Mouse (Mus musculus) heart, adult 18-20 months (tissue): Measurements from ENCODE around the gene Gm17657. TPM values are rescaled to one million over a fixed set of nuclear protein-coding genes. Genes with fewer than 3 reads are reported as not detected.

Source experiments
- DNase-seq, 2 experiments: peaks; one replicate each; pipeline ENCODE4 v3.0.0; 2021 to 2022; ENCODE audit warnings: mixed read lengths in 1 of 2
- microRNA-seq, 2 experiments: library from miRNA; unstranded; fragments of <30 nt; microRNA quantifications; one replicate each; pipeline ENCODE4 v1.2.0; 2022
- total RNA-seq, 2 experiments: library from RNA; stranded (reverse); gene quantifications; 2 replicates each; pipeline ENCODE4 v1.2.3; 2021

Gene Gm17657
- total RNA-seq, 2 experiments from 2014 or later, result not detected

DNA sequence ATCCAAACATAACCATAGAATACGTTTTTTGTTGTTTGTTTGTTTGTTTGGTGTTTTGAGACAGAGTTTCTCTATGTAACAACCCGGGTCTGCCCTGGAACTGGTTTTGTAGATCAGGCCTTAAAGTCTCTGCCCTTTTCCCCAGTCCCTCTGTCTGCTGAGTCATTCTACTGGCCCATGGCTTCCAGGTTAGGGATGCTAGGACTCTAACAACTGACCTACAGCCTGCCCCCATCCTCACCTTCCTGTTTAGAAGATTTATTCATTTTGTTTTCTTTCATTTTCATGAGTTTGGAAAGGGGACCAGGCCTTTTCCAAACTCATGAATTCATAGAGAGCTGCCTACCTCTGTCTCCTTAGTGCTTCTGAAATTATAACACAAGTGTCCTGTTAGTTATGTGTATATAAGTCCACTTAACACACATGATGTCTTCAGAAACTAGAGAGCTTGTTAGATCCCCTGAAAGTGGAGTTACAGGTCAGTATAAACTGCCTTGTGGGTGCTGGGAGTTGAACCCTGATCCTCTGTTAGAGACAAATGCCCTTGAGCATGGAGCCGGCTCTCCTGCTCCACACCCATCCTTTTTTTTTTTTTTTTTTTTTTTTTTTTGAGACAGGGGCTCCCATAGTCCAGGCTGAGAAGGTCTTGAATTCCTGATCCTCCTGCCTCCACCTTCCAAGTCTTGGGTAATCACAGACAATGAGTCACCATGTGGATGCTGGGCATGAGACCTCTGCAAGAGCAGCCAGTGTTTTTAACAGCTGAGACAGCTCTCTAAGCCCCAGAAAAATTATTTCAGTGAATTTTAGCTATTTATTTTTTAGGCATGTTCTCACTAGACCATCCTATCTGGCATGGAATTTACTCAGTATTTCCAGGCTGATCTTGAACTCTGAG lies 63.9 kb downstream of the Gm17657 start:
- DNase-seq, result peak in 1 of 2 experiments; percentile 66

GRCm38 (mm10) chr17:29484431-29484830 lies 65.0 kb downstream of the Gm17657 start:
- DNase-seq, result no peak

- DNase-seq, result no peak
Observed at GRCm38 (mm10) chr17:29483282-29483681, 66.2 kb downstream of the Gm17657 start.

DNA sequence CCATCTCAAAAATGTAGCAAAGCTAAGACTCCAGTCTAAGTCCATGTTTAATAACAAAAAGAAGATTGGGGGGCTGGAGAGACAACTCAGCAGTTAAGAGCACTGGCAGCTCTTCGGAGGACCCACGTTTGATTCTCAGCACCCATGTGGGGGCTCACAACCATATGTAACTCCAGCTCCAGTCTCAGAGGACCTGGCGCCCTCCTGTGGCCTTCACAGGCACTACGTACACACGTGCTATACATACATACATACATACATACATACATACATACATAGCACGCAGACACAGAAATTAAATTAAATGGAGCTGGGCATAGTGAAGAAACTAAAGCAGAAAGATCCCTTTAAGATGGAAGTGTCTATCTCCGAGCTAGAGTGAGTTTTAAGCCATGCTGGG lies 66.8 kb downstream of the Gm17657 start:
- no peak for DNase-seq

DNA sequence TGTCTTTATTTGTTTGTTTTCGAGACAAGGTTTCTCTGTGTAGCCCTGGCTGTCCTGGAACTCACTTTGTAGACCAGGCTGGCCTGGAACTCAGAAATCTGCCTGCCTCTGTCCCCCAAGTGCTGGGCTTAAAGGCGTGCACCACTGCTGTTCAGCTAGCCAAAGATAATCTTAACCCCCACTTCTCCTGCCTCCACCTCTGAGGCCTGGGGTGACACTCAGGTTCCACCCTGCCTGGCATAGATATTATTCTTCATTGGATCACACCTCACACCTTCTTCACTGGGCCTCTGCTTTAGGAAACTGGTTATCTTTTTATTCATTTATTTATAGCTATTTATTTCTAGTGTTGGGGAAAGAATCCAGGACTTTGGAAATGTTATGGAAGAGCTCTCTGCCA lies 69.2 kb downstream of the Gm17657 start:
- no peak for DNase-seq

GRCm38 (mm10) chr17:29478271-29478670 lies 71.2 kb downstream of the Gm17657 start:
- DNase-seq, result no peak

GRCm38 (mm10) chr17:29477357-29477756 lies 72.1 kb downstream of the Gm17657 start:
- DNase-seq, result no peak

- DNase-seq, result no peak
Observed at GRCm38 (mm10) chr17:29476461-29476860, 73.0 kb downstream of the Gm17657 start.

DNA sequence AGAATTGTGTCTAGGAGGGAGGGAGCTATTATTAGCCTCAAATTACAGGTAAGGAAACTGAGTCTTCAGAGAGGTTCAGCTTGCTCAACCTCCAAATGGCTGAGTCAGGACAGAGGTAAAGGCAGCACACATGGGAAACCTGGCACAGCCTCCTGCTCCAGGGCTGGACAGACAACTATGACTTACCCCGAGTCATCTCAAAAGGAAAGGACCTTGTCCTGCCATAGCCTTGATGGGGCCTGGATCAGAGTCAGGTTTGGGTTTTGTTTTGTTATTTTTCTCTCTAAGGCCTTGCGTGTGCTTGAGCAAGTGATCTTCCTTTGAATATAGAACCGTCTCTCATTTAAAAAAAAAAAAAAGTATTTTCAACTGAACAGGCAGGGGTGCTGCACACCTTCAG lies 74.3 kb downstream of the Gm17657 start:
- DNase-seq, result no peak

DNA sequence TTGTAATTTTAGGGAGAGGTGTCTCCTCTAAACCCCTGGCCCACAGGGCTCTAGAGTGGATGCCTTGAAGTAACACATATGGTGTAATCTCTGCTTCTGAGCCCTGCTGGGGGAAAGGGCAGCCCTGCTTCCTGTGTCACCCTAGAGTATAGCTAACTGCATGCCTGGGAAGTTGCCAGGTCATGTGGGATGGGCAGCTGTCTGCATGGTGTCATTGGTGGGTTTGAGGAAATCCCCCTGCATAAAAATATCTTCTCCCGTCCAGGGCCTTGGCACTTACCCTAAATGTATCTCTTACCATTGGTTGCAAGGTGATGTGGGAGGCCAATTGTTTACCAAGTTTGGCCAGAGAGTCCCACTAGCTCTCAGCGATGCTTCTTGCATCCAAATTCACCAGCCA lies 75.4 kb downstream of the Gm17657 start:
- DNase-seq, result no peak

DNA sequence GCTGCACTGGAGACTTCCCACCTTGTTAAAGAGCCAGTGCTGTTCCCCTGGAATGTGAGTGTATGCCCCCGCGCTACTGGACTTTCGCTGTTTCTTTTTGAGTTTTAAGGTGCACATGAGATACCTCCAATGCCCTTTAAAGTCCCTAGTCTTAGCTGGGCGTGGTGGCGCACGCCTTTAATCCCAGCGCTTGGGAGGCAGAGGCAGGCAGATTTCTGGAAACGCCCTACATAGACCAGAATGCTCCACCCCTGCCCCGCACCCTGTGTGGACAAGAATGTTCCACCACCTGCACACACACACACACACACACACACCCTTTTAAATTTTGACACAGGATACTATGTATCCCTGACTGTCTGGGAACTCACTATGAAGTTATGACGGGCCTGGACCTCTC lies 76.0 kb downstream of the Gm17657 start:
- DNase-seq, result no peak

Small RNA genes lying within 50 kb of the gene (microRNA-seq; reads per million reads assigned to microRNA genes)
- 0 to 0.76 reads per million in 2 experiments for gene Mir7667

Other genes with a start within 250 kb of the Gm17657 start
- gene Pi16, start 232.0 kb downstream of the Gm17657 start, total RNA-seq, result 10 to 100 TPM; 22.7 to 29.1 TPM
- gene Mtch1, start 201.7 kb downstream of the Gm17657 start, total RNA-seq, result 100 to 1,000 TPM; 193 to 203 TPM
- gene Fgd2, start 188.7 kb downstream of the Gm17657 start, total RNA-seq, result 1 to 10 TPM; 1.5 to 2.6 TPM
- 10 to 100 TPM; 12.7 to 21.2 TPM for gene Pim1, start 58.9 kb downstream of the Gm17657 start, total RNA-seq
- 10 to 100 TPM; 12.5 to 13.3 TPM for gene Tbc1d22b, start 147 bp upstream of the Gm17657 start, total RNA-seq
- gene Tmem217, start 2.7 kb upstream of the Gm17657 start, total RNA-seq, result not detected
- gene Rnf8, start 65.2 kb upstream of the Gm17657 start, total RNA-seq, result 10 to 100 TPM; 18.6 to 21.9 TPM
- under 1 TPM; 0.35 to 0.87 TPM for gene Gm28043, start 65.2 kb upstream of the Gm17657 start, total RNA-seq
- gene Cmtr1, start 111.0 kb upstream of the Gm17657 start, total RNA-seq, result 10 to 100 TPM; 55.9 to 65.9 TPM
- 10 to 100 TPM; 12.2 to 12.3 TPM for gene Ccdc167, start 167.4 kb upstream of the Gm17657 start, total RNA-seq